Mouse (Mus musculus) gastrocnemius, postnatal 25 days (tissue): ENCODE data around the gene Ubr2. TPM values are rescaled to one million over a fixed set of nuclear protein-coding genes. Genes with fewer than 3 reads are reported as not detected.

Experiments used
- DNase-seq: peaks from one replicate; pipeline ENCODE4 v3.0.0; 2022
- total RNA-seq, 2 experiments: library from RNA; stranded (reverse); gene quantifications; 1 replicate in 1 of 2; 2 replicates in 1 of 2; pipeline ENCODE4 v1.2.3; 2021

Gene Ubr2
- total RNA-seq, 2 experiments from 2014 or later: 44.6 to 46.0 TPM

- DNase-seq: no peak
Measured at GRCm38 (mm10) chr17:46880322-46880721, 130.0 kb downstream of the Ubr2 start.

DNA sequence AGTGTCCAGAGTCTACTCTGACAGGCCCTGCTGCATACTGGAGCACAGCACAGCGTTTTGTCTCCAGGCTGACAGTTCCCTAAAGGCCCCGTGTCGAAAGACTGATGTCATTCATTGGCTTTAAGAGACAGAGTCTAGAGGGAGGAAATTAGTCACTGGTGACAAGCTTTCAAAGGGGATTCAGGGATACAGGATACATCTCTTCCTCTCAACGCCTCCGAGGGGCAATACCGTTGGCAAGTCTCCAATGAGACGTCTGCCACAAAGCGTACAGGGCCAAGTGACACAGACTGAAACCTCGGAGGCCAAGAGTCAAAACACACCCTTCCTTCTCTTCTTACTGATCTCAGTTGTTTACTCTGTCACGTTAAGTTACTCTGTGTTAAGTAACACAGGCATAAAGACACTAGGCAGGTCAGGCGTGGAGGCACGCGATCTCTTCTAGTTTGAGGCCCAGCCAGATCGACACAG, 130.5 kb downstream of the Ubr2 start:
- peak; percentile 67 for DNase-seq

Other genes with a start within 250 kb of the Ubr2 start
- gene Ptcra, start 246.8 kb downstream of the Ubr2 start, total RNA-seq: not detected
- 10 to 100 TPM; 34.9 to 35.0 TPM for gene 2310039H08Rik, start 237.9 kb downstream of the Ubr2 start, total RNA-seq
- gene Rpl7l1, start 227.9 kb downstream of the Ubr2 start, total RNA-seq: 10 to 100 TPM; 42.6 to 50.4 TPM
- gene Bicral, start 152.1 kb downstream of the Ubr2 start, total RNA-seq: 1 to 10 TPM; 7.5 to 9.2 TPM
- 1 to 10 TPM; 7.1 to 8.5 TPM for gene Tbcc, start 119.9 kb downstream of the Ubr2 start, total RNA-seq
- gene Prph2, start 100.1 kb downstream of the Ubr2 start, total RNA-seq: not detected